ENCODE assay signal across 9 mouse cellular contexts in the genomic region with DNA sequence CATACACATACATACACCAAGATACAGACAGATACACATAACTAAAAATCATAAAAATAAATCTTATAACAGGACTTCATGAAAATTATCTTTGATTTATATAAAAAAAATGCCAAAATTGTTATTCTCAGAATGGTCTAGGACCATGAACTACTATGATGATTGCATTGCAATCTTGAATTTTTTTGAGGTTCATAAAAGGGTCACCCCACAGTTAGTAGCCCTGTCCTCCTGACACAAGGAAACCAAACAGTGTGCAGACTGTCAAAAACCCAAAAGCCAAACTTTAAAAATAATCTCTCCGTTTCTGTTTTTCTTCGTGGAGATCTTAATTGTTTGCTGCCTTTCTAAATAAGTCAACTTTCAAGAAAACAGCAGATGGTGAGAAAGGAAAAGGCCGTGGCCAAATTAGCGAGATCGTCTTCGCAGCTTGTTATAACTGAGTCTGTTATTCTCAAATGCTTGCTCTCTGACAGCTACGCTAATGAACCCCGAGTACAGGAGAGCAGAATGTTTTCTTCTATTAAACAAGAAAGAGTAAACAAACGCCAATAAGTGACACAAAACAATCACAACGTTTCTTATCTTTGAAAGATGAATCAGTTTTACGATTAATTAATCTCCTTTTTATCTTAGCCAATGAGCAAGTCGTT.
DNase-seq lines count a peak whose midpoint lies in the region; ATAC-seq lines count a peak whose summit lies in the region.
"Had no signal": no experiment of that assay in that cellular context is flagged by ENCODE, and none has a peak within 500 bp of the region (broad histone marks: within the 10 kb centered on the region; RNA-seq: fewer than 3 reads in every experiment).

No protein-coding gene starts in this region.

- no peak overlapping the region for H3K27ac ChIP-seq in forebrain, embryonic 13.5 days
- no peak overlapping the region for H3K27ac ChIP-seq in midbrain, embryonic 15.5 days
- H3K27ac ChIP-seq: liver, embryonic 13.5 days had no signal

- H3K27me3 ChIP-seq in forebrain, embryonic 13.5 days = no peaks in the 10 kb centered on the region
- H3K27me3 ChIP-seq in midbrain, embryonic 15.5 days (replicated peaks) = no peaks in the 10 kb centered on the region
- H3K27me3 ChIP-seq: liver, embryonic 13.5 days had no signal

- peak overlapping the region; percentile 22 for H3K4me3 ChIP-seq in forebrain, embryonic 13.5 days
- H3K4me3 ChIP-seq in midbrain, embryonic 15.5 days = peak overlapping the region; percentile 27
- H3K4me3 ChIP-seq: liver, embryonic 13.5 days had no signal

- peak; percentile 82 for ATAC-seq in forebrain, embryonic 13.5 days
- ATAC-seq in midbrain, embryonic 15.5 days (replicated peaks) = peak; percentile 78

- H3K4me1 ChIP-seq in forebrain, embryonic 13.5 days = 0 out of 2 replicates have a peak, but pooled peaks cover 3% of the 10 kb centered on the region
- H3K4me1 ChIP-seq in midbrain, embryonic 15.5 days = no peaks in the 10 kb centered on the region
- H3K4me1 ChIP-seq: liver, embryonic 13.5 days had no signal

- intact Hi-C loops in gastrocnemius, postnatal 14 days (cut with DNase I; ENCODE audit: low total_unique reads) = no loop called here

- H3K36me3 ChIP-seq in forebrain, embryonic 13.5 days (ENCODE audit: poor library complexity, severe bottlenecking) = no peaks in the 10 kb centered on the region
- H3K36me3 ChIP-seq in midbrain, embryonic 15.5 days (replicated peaks) = no peaks in the 10 kb centered on the region
- H3K36me3 ChIP-seq: liver, embryonic 13.5 days had no signal

- no peak overlapping the region for H3K9ac ChIP-seq in forebrain, embryonic 13.5 days
- no peak overlapping the region for H3K9ac ChIP-seq in midbrain, embryonic 15.5 days
- H3K9ac ChIP-seq: liver, embryonic 13.5 days had no signal

- 27% methylated on average over 12 of the region's 12 CpGs for WGBS in forebrain, embryonic 13.5 days
- 44% methylated on average over 12 of the region's 12 CpGs for WGBS in midbrain, embryonic 15.5 days

- peak overlapping the region; percentile 51 for H3K4me2 ChIP-seq in forebrain, embryonic 13.5 days
- H3K4me2 ChIP-seq in midbrain, embryonic 15.5 days = peak overlapping the region; percentile 44
- H3K4me2 ChIP-seq: liver, embryonic 13.5 days had no signal

- no peaks in the 10 kb centered on the region for H3K9me3 ChIP-seq in forebrain, embryonic 13.5 days (replicated peaks)
- no peaks in the 10 kb centered on the region for H3K9me3 ChIP-seq in midbrain, embryonic 15.5 days
- H3K9me3 ChIP-seq: liver, embryonic 13.5 days had no signal

- peak; percentile 12 to 37 for DNase-seq in cerebellum, postnatal 14 days
- no peak for DNase-seq in cerebellum, postnatal 4 days (ENCODE audit: low spot score in 2 of 2)
- peak; percentile 4 to 30 for DNase-seq in layer of hippocampus, adult 18-20 months (ENCODE audit: low spot score in 2 of 2)
- no peak for DNase-seq in layer of hippocampus, postnatal 36 days
- DNase-seq in ovary, adult 18-20 months (ENCODE audit: low spot score) = no peak
- DNase-seq in gastrocnemius, postnatal 14 days = no peak
- DNase-seq: liver, embryonic 13.5 days had no signal

Comparison
In these comparisons a context has a peak if more than half of its experiments do, and no peak if none do; other contexts are left out.
1. DNase-seq: peak in cerebellum, postnatal 14 days (2 of 2) and layer of hippocampus, adult 18-20 months (2 of 2); none in cerebellum, postnatal 4 days (0 of 2), layer of hippocampus, postnatal 36 days (0 of 2), ovary, adult 18-20 months (single experiment) and gastrocnemius, postnatal 14 days (single experiment).